Mouse (Mus musculus): ENCODE measurements around the gene Clvs2. TPM values are rescaled to one million over a fixed set of nuclear protein-coding genes. Genes with fewer than 3 reads are reported as not detected.

Gene Clvs2
- polyA plus RNA-seq, 1 experiment from 2014 or later = 2.1 TPM

Other genes starting within 250 kb of the Clvs2 start
- not detected in 2 replicates for gene Sult3a2, start 161.9 kb upstream of the Clvs2 start, polyA plus RNA-seq (2016; fragmentation: Nextera tagmentation; extraction: Ambion mirVana)
- gene Sult3a1, start 233.0 kb upstream of the Clvs2 start, polyA plus RNA-seq (2016; fragmentation: Nextera tagmentation; extraction: Ambion mirVana) = not detected in 2 replicates

All from hindbrain, embryonic 10.5 days (tissue).